Mouse (Mus musculus) spleen, adult 2 months (tissue): ENCODE data around the gene Pik3c2b.

Experiments used
- CTCF ChIP-seq: fragments of 200-500 bp; IDR thresholded peaks from 2 replicates; pipeline ENCODE4 v1.5.1; 2011; ENCODE audit warnings: mild to moderate bottlenecking, inconsistent platforms; ENCODE audit not compliant: insufficient read depth, insufficient read length, insufficient replicate concordance; ENCODE audit errors: extremely low read depth
- POLR2A ChIP-seq: fragments of 200-500 bp; IDR thresholded peaks from 2 replicates; pipeline ENCODE4 v1.6.1; 2011; ENCODE audit warnings: low read depth, low read length, inconsistent platforms

GRCm38 (mm10) chr1:133119931-133120712, 74.7 kb downstream of the Pik3c2b start:
- TF ChIP-seq CTCF (no peak), POLR2A (no peak)
